Mouse (Mus musculus) neural tube, embryonic 13.5 days (tissue): Measurements from ENCODE around the gene Smndc1. TPM values are rescaled to one million over a fixed set of nuclear protein-coding genes. Genes with fewer than 3 reads are reported as not detected.

Experiments
- ATAC-seq: fragments of 200-750 bp; cut with Nextera tagmentation; 2 replicates; pipeline ENCODE4 v1.8.0; 2017; ENCODE audit warnings: low read depth, mild to moderate bottlenecking, moderate TSS enrichment, moderate library complexity
- H3K27ac ChIP-seq: fragments of 300-500 bp; sonication (generic); replicated peaks from 2 replicates; pipeline ENCODE4 v1.5.1; 2015; ENCODE audit warnings: moderate library complexity, mild to moderate bottlenecking, inconsistent platforms
- H3K27me3 ChIP-seq: fragments of 300-500 bp; sonication (generic); 2 replicates; pipeline ENCODE4 v1.6.1; 2015; ENCODE audit warnings: mild to moderate bottlenecking, inconsistent platforms
- H3K36me3 ChIP-seq: fragments of 300-500 bp; sonication (generic); 2 replicates; pipeline ENCODE4 v1.6.1; 2015; ENCODE audit warnings: mild to moderate bottlenecking, inconsistent platforms
- H3K4me1 ChIP-seq: fragments of 300-500 bp; sonication (generic); replicated peaks from 2 replicates; pipeline ENCODE4 v1.6.1; 2015; ENCODE audit warnings: inconsistent platforms
- H3K4me2 ChIP-seq: fragments of 300-500 bp; sonication (generic); 2 replicates; pipeline ENCODE4 v1.6.1; 2015; ENCODE audit warnings: inconsistent platforms, mild to moderate bottlenecking, moderate library complexity
- H3K4me3 ChIP-seq: fragments of 300-500 bp; sonication (generic); 2 replicates; pipeline ENCODE4 v1.5.1; 2015; ENCODE audit warnings: mild to moderate bottlenecking, inconsistent platforms
- H3K9ac ChIP-seq: fragments of 300-500 bp; sonication (generic); 2 replicates; pipeline ENCODE4 v1.6.1; 2015; ENCODE audit warnings: moderate library complexity, mild to moderate bottlenecking, inconsistent platforms
- H3K9me3 ChIP-seq: fragments of 300-500 bp; sonication (generic); 2 replicates; pipeline ENCODE4 v1.6.1; 2016; ENCODE audit warnings: inconsistent platforms
- WGBS: fragments of 180-500 bp; shearing (Covaris S2); methylation state at CpG from one replicate; pipeline ENCODE4 v1.1.7; 2015; 5-methylcytosine and 5-hydroxymethylcytosine counted together
- polyA plus RNA-seq: library from polyadenylated mRNA; unstranded; fragments of >200 nt; fragmentation: Nextera tagmentation; extraction: Ambion mirVana; gene quantifications from 2 replicates; pipeline ENCODE4 v1.2.1, GENCODE M21; 2015

Gene Smndc1
- polyA plus RNA-seq, 1 experiment from 2014 or later = 37.5 TPM

DNA sequence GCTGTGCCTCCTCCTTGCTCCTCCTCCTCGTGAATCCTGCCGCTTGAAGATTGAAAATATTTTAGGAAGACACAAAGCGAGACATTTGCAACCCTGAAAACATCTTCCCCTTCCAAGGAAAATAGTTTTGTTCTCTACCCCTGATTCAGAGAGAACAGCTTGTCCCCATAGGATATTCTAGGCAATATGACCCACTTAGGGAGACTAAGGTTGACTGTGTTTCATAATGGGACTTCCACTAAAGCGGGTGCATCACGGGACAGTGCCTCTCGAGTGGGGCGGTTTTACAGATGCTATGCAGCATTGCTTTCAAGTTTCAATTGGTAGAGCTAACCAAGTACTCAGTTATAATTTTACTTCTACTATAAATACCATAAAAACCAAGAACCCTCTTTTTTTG, 36.5 kb downstream of the Smndc1 start:
- H3K4me1 ChIP-seq = peaks cover 8% of the 10 kb centered on the region
- 88% methylated on average over 7 of the region's 7 CpGs for WGBS
- no peak for ATAC-seq

GRCm38 (mm10) chr19:53345766-53346165, 44.6 kb downstream of the Smndc1 start:
- Histone ChIP-seq H3K27ac (no peak overlapping the region), H3K9ac (no peak overlapping the region), H3K4me3 (no peak overlapping the region), H3K27me3 (no peaks in the 10 kb centered on the region), H3K4me2 (no peak overlapping the region), H3K36me3 (peaks cover 1% of the 10 kb centered on the region), H3K9me3 (no peaks in the 10 kb centered on the region), H3K4me1 (peaks cover 22% of the 10 kb centered on the region)
- 77% methylated on average over 14 of the region's 14 CpGs for WGBS
- ATAC-seq = no peak

More for the DNA sequence above, 36.5 kb downstream of the Smndc1 start:
- Histone ChIP-seq H3K36me3 (peaks cover 15% of the 10 kb centered on the region), H3K4me2 (no peak overlapping the region), H3K27me3 (no peaks in the 10 kb centered on the region), H3K9ac (no peak overlapping the region), H3K27ac (no peak overlapping the region), H3K4me3 (no peak overlapping the region), H3K9me3 (no peaks in the 10 kb centered on the region)

- Histone ChIP-seq H3K9ac (no peak overlapping the region), H3K4me3 (no peak overlapping the region), H3K9me3 (no peaks in the 10 kb centered on the region), H3K4me2 (no peak overlapping the region), H3K27ac (peak overlapping the region; percentile 46), H3K4me1 (peaks cover 22% of the 10 kb centered on the region), H3K27me3 (no peaks in the 10 kb centered on the region), H3K36me3 (no peaks in the 10 kb centered on the region; the same call in 1 of the 2 replicates)
- WGBS = 90% methylated on average over 16 of the region's 16 CpGs
- no peak for ATAC-seq
These were observed 46.3 kb downstream of the Smndc1 start for GRCm38 (mm10) chr19:53344062-53344461.

DNA sequence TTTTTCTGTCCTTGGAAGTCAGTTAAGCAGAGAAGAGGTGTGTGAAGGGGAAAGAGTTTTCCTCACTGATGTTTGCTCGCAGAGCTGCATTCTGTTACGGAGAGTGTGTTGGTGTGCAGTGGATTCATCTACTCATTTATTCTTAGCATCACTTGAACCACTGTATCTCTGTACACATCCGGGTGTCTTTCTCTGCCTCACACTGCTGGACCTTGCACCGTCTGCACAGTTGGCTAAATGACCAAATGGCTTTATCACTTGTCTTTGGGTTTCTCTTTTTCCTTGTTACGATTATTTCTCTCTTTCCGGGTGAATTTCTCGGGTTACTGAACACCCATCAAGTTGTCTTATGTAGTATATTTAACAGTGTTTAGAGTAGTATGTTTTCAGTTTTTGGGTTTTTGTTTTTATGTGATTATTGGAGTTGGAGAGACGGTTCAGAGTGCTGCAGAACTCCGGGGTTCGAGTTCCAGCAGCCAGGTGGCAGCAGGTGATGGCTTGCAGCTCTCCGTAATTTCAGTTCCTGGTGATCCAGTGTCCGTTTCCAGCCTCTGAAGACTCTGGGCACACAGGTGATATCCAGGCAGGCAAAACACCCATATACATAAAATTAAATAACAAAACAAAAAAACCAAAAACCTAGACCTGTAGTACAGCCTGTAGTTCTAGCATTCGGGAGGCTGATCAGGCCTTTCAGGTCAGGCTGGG, 47.0 kb downstream of the Smndc1 start:
- 90% methylated on average over 13 of the region's 13 CpGs for WGBS
- no peak overlapping the region for H3K27ac ChIP-seq
- H3K9ac ChIP-seq = no peak overlapping the region
- no peak overlapping the region for H3K4me3 ChIP-seq
- no peak for ATAC-seq
- no peak overlapping the region for H3K4me2 ChIP-seq
- no peaks in the 10 kb centered on the region for H3K9me3 ChIP-seq
- peaks cover 25% of the 10 kb centered on the region for H3K4me1 ChIP-seq
- H3K36me3 ChIP-seq = no peaks in the 10 kb centered on the region; the same call in 1 of the 2 replicates
- H3K27me3 ChIP-seq = no peaks in the 10 kb centered on the region

GRCm38 (mm10) chr19:53340423-53340822, 50.0 kb downstream of the Smndc1 start:
- Histone ChIP-seq H3K9ac (no peak overlapping the region), H3K4me3 (no peak overlapping the region), H3K4me1 (peaks cover 19% of the 10 kb centered on the region), H3K4me2 (no peak overlapping the region), H3K9me3 (no peaks in the 10 kb centered on the region), H3K36me3 (peaks cover 18% of the 10 kb centered on the region), H3K27ac (no peak overlapping the region), H3K27me3 (no peaks in the 10 kb centered on the region)
- WGBS = 29% methylated on average over 6 of the region's 6 CpGs
- ATAC-seq = no peak

DNA sequence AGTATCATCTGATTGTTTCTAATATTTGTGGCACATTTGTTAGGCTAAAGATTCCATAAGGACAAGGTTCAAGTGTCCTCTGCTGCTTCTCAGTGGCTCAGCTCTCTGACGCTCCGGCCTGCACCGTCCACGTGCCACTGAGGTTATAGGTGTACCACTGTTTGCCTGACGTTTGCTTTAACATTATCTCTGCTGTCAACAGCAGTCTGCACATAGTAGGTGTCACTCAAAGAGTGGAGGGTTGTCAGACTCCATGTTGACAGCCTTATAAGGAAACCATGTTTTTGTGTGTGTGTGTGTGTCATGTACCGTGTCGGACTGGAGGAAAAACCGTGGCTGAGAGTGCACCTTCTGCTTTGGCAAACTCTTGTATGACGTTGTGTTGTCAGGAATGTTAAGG, 55.1 kb downstream of the Smndc1 start:
- H3K27ac ChIP-seq = no peak overlapping the region
- peaks cover 11% of the 10 kb centered on the region for H3K4me1 ChIP-seq
- peaks cover 42% of the 10 kb centered on the region for H3K36me3 ChIP-seq
- H3K9me3 ChIP-seq = no peaks in the 10 kb centered on the region
- WGBS = 95% methylated on average over 9 of the region's 9 CpGs
- no peak overlapping the region for H3K9ac ChIP-seq
- no peaks in the 10 kb centered on the region for H3K27me3 ChIP-seq
- ATAC-seq = no peak
- H3K4me2 ChIP-seq = no peak overlapping the region
- no peak overlapping the region for H3K4me3 ChIP-seq

GRCm38 (mm10) chr19:53333730-53334129, 56.6 kb downstream of the Smndc1 start:
- H3K4me2 ChIP-seq = no peak overlapping the region
- no peak overlapping the region for H3K4me3 ChIP-seq
- H3K4me1 ChIP-seq = peaks cover 14% of the 10 kb centered on the region
- ATAC-seq = no peak
- no peaks in the 10 kb centered on the region for H3K27me3 ChIP-seq
- WGBS = 94% methylated on average over 6 of the region's 6 CpGs
- H3K9me3 ChIP-seq = no peaks in the 10 kb centered on the region
- no peak overlapping the region for H3K27ac ChIP-seq
- peaks cover 42% of the 10 kb centered on the region for H3K36me3 ChIP-seq
- H3K9ac ChIP-seq = no peak overlapping the region

DNA sequence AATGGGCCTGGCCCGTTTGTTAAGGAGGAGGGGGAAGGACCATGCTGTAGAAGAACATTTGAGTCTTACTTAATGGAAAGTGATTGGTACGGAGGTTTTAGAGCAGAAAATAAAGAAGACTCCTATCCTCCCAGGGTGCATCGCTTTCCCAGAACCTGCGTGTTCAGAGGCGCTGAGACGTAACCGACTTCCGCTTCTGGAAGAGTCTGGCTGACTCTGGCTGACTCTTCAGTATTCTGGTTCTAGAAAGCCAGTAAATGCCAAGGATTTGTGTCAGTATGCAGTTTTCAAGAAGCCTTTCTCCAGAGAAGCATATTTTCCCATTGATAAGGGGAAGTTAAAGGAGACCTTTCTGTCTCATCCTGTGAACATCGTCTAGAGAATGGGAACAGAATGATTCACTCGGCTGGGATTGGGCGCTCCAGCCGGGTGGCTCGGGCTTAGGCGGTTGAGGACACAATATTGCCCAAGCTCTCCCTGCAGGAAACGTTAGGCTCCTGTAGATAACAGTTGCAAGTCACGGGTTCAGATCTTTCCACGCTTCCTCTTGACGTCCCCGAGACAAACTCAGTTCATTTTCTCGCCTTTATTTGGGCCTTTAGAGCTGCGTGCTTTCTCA, 58.4 kb downstream of the Smndc1 start:
- Histone ChIP-seq H3K27ac (no peak overlapping the region), H3K4me2 (no peak overlapping the region), H3K4me1 (peaks cover 20% of the 10 kb centered on the region), H3K4me3 (no peak overlapping the region), H3K27me3 (no peaks in the 10 kb centered on the region), H3K9me3 (no peaks in the 10 kb centered on the region), H3K9ac (no peak overlapping the region), H3K36me3 (peaks cover 30% of the 10 kb centered on the region)
- 91% methylated on average over 21 of the region's 21 CpGs for WGBS
- ATAC-seq = no peak

- Histone ChIP-seq H3K4me2 (peak overlapping the region; percentile 96), H3K9ac (peak overlapping the region; percentile 77), H3K27me3 (no peaks in the 10 kb centered on the region), H3K27ac (peak overlapping the region; percentile 71), H3K4me3 (peak overlapping the region; percentile 78), H3K9me3 (no peaks in the 10 kb centered on the region), H3K4me1 (peaks cover 36% of the 10 kb centered on the region), H3K36me3 (peaks cover 24% of the 10 kb centered on the region)
- under 1% methylated on average over 29 of the region's 29 CpGs for WGBS
- ATAC-seq = peak; percentile 77
These were observed 60.4 kb downstream of the Smndc1 start for GRCm38 (mm10) chr19:53329992-53330381.

Other genes starting within 250 kb of the Smndc1 start
- 59.8 and 66.5 TPM in 2 replicates for gene Mxi1, start 80.1 kb downstream of the Smndc1 start, polyA plus RNA-seq
- gene Gm10197, start 18.8 kb downstream of the Smndc1 start, polyA plus RNA-seq = not detected in 2 replicates
- 2.7 TPM in 2 replicates for gene Dusp5, start 138.5 kb upstream of the Smndc1 start, polyA plus RNA-seq
- 295 and 317 TPM in 2 replicates for gene Nutf2-ps1, start 198.5 kb upstream of the Smndc1 start, polyA plus RNA-seq
- gene Smc3, start 209.8 kb upstream of the Smndc1 start, polyA plus RNA-seq = 60.4 and 69.3 TPM in 2 replicates